Mouse (Mus musculus) heart, postnatal 0 days (tissue): ENCODE measurements around the gene Clcn6. TPM values are rescaled to one million over a fixed set of nuclear protein-coding genes. Genes with fewer than 3 reads are reported as not detected.
A peak's percentile ranks its signal among the peaks of the same experiment; 100 is the strongest.

Source experiments
- ATAC-seq: fragments of 200-750 bp; cut with Nextera tagmentation; 2 replicates; pipeline ENCODE4 v1.8.0; 2017; ENCODE audit warnings: low read depth, moderate number of reproducible peaks, moderate library complexity; ENCODE audit not compliant: insufficient read depth
- DNase-seq: peaks from one replicate; pipeline ENCODE4 v3.0.0-alpha.2; 2016; ENCODE audit warnings: low spot score
- H3K27ac ChIP-seq: fragments of 300-500 bp; sonication (generic); 2 replicates; pipeline ENCODE4 v1.5.1; 2014; ENCODE audit warnings: low read depth, mild to moderate bottlenecking
- H3K27me3 ChIP-seq: fragments of 300-500 bp; sonication (generic); 2 replicates; pipeline ENCODE4 v1.6.1; 2014; ENCODE audit warnings: low read length, mixed read lengths; ENCODE audit not compliant: control insufficient read depth, insufficient read depth
- H3K36me3 ChIP-seq: fragments of 300-500 bp; sonication (generic); replicated peaks from 2 replicates; pipeline ENCODE4 v1.6.1; 2014; ENCODE audit warnings: low read length, mixed read lengths; ENCODE audit not compliant: control insufficient read depth, insufficient read depth
- H3K4me1 ChIP-seq: fragments of 300-500 bp; sonication (generic); 2 replicates; pipeline ENCODE4 v1.6.1; 2014; ENCODE audit warnings: antibody characterized with exemption; ENCODE audit not compliant: control insufficient read depth, insufficient read depth
- H3K4me2 ChIP-seq: fragments of 300-500 bp; sonication (generic); 2 replicates; pipeline ENCODE4 v1.6.1; 2014; ENCODE audit warnings: low read depth, mild to moderate bottlenecking, low read length, moderate library complexity
- H3K4me3 ChIP-seq: fragments of 300-500 bp; sonication (generic); 2 replicates; pipeline ENCODE4 v1.5.1; 2014; ENCODE audit warnings: low read depth, low read length
- H3K9ac ChIP-seq: fragments of 300-500 bp; sonication (generic); replicated peaks from 2 replicates; pipeline ENCODE4 v1.6.1; 2014; ENCODE audit warnings: low read depth, low read length, mixed read lengths
- H3K9me3 ChIP-seq: fragments of 300-500 bp; sonication (generic); replicated peaks from 2 replicates; pipeline ENCODE4 v1.6.1; 2016; ENCODE audit warnings: low read length; ENCODE audit not compliant: control insufficient read depth
- CTCF ChIP-seq: IDR thresholded peaks from 2 replicates; pipeline ENCODE4 v1.5.1; 2016; ENCODE audit warnings: antibody characterized with exemption, control low read depth, low read depth
- EP300 ChIP-seq: IDR thresholded peaks from 2 replicates; pipeline ENCODE4 v1.6.1; 2016; ENCODE audit warnings: antibody characterized with exemption, low read depth
- WGBS: fragments of 180-500 bp; shearing (Covaris S2); extraction: QIAGEN DNeasy Blood & Tissue Kit; methylation state at CpG from one replicate; pipeline ENCODE4 v1.1.7; 2014; 5-methylcytosine and 5-hydroxymethylcytosine counted together
- polyA plus RNA-seq: library from polyadenylated mRNA; unstranded; fragments of >200 nt; fragmentation: Nextera tagmentation; extraction: Ambion mirVana; gene quantifications from 2 replicates; pipeline ENCODE4 v1.2.1, GENCODE M21; 2015
- total RNA-seq: library from RNA; depleted of rRNA; stranded (reverse); fragments of >200 nt; gene quantifications from 2 replicates; pipeline ENCODE4 v1.2.3, GENCODE M21; 2014; ENCODE audit warnings: low replicate concordance; rRNA removed

Clcn6 gene
- total and polyA plus RNA-seq, 2 experiments from 2014 or later, result 4.3 to 14.7 TPM

DNA sequence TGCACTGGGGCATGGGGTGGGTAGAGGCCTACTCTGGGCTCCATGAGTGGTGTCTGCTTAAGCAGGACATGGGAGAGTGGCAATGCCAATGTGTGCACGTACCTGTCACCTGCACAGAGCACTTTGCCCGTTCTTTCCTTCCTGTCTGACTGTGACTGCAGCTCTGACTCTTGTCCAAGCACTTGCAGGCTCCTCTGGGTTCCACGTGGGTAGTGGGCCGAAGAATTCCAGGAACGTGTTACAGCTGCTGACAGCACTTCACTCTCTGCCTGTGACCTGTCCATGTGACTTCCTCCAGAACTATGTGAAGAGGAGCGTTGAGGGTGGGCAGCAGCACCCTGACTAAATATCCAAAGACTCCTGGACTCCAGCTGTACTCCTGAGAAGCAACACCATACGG is 72.9 kb downstream of the Clcn6 start:
- H3K9ac ChIP-seq, result 0 out of 2 replicates have a peak overlapping the region, but pooled peaks have one; percentile 23
- H3K4me3 ChIP-seq, result no peak overlapping the region
- no peaks in the 10 kb centered on the region for H3K36me3 ChIP-seq
- TF ChIP-seq EP300 (peak; percentile 96), CTCF (no peak)
- H3K9me3 ChIP-seq, result no peaks in the 10 kb centered on the region
- no peak overlapping the region for H3K4me2 ChIP-seq
- 27% methylated on average over 7 of the region's 7 CpGs for WGBS
- peak overlapping the region; percentile 86 for H3K27ac ChIP-seq
- H3K4me1 ChIP-seq, result peaks cover 36% of the 10 kb centered on the region; the same call in 1 of the 2 replicates
- no peaks in the 10 kb centered on the region for H3K27me3 ChIP-seq
- peak; percentile 64 for ATAC-seq
- DNase-seq, result peak; percentile 86

DNA sequence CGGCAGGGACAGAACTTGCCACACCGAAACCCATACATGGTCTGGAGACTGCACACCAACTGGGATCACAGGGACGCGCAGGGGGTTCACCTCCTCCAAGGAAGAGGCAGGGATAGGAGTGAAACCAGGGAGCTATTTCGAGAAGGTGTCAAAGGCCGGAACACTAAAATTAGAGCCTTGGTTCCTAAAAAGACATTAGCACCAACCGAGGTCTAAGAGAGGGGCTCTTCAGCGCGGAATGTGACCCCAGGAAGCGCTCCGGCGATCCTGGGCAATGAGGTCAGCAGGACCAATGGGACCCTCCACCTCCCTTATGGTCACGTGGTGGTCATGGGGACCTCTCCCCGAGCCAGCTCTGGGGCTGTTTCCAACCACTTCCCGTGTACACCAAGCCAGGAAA is 75.0 kb downstream of the Clcn6 start:
- ATAC-seq (peak; percentile 64), DNase-seq (peak; percentile 68)
- no peak for TF ChIP-seq CTCF
- peak; percentile 64; the same call in 1 of the 2 replicates for TF ChIP-seq EP300
- Histone ChIP-seq H3K27me3 (no peaks in the 10 kb centered on the region), H3K9ac (no peak overlapping the region), H3K4me1 (peaks cover 29% of the 10 kb centered on the region; the same call in 1 of the 2 replicates), H3K4me2 (no peak overlapping the region), H3K9me3 (no peaks in the 10 kb centered on the region), H3K36me3 (no peaks in the 10 kb centered on the region), H3K27ac (peak overlapping the region; percentile 90), H3K4me3 (no peak overlapping the region)
- WGBS, result 45% methylated on average over 15 of the region's 15 CpGs

DNA sequence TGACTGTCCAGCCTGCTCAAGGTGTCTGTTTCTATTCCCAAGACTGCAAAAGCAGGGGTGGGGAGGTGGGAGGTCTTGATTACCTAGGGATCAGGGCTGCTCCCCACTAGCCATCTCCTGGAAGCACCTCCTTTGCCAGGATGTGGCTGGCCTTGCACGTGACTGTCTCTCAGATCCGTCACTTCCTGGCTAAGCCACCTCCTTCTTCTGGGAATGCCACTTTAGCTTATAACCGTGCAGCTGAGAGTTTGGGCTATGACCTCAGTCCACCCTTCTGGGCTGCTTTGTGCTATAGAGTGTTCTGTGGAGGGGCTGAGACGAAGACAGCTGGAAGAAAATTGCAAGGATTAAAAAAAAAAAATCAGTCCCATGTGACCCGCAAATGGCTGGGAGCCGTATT is 75.8 kb downstream of the Clcn6 start:
- Histone ChIP-seq H3K4me2 (no peak overlapping the region), H3K4me1 (peaks cover 29% of the 10 kb centered on the region; the same call in 1 of the 2 replicates), H3K36me3 (no peaks in the 10 kb centered on the region), H3K4me3 (no peak overlapping the region), H3K9ac (no peak overlapping the region), H3K27ac (peak overlapping the region; percentile 90), H3K9me3 (no peaks in the 10 kb centered on the region), H3K27me3 (no peaks in the 10 kb centered on the region)
- no peak for TF ChIP-seq CTCF
- TF ChIP-seq EP300, result no peak
- DNase-seq (peak; percentile 56), ATAC-seq (peak; percentile 44)
- WGBS, result 35% methylated on average over 6 of the region's 6 CpGs

DNA sequence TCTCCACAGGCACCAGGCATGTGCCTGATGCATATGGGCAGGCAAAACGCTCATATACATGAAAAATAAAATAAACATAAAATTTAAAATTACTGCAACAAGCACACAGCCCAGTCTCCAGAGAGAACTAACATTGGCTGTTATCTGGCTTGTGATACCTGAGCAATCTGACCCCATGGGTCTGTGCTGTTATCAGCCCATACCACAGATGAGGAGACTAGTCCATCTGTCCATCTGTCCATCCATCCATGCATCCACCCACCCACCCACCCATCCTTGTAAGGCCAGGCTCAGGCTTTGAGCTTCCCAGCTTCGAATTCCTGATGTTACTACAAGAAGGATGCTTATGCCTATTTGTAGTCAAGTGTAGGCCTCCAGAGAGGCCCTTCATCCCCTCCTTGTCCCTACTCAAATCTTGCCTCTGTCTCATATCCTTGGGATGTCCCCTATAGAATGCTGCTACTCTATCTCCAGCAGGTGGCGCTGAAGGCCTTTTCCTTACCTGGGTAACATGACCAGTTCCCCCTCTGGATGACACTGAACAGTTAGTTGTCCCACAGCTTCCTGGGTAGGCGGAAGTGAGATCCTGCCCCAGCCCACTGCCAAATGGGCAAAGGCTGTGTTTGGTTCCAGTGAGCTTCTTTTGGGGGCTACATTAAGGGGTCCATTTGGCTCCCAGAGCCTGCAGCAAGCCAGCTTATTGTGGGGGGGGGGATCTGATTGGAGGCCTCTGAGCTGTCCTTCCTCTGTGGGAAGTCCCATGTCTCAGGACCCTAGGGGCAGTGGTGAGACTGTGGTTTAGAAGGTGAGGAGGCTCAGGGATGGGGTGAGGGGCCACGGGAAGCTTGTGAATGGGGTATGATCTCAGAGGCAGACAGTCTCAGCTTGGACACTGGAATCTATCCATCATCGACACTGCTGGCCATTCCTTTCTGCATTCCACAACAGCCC is 78.5 kb downstream of the Clcn6 start:
- no peak overlapping the region for H3K4me2 ChIP-seq
- H3K4me3 ChIP-seq, result no peak overlapping the region
- WGBS, result 26% methylated on average over 6 of the region's 6 CpGs
- DNase-seq (peak; percentile 86), ATAC-seq (peak; percentile 64)
- no peaks in the 10 kb centered on the region for H3K36me3 ChIP-seq
- no peaks in the 10 kb centered on the region for H3K27me3 ChIP-seq
- no peak overlapping the region for H3K27ac ChIP-seq
- H3K4me1 ChIP-seq, result 0 out of 2 replicates have a peak, but pooled peaks cover 12% of the 10 kb centered on the region
- TF ChIP-seq CTCF, result peak; percentile 99
- TF ChIP-seq EP300, result no peak
- no peaks in the 10 kb centered on the region for H3K9me3 ChIP-seq
- no peak overlapping the region for H3K9ac ChIP-seq

DNA sequence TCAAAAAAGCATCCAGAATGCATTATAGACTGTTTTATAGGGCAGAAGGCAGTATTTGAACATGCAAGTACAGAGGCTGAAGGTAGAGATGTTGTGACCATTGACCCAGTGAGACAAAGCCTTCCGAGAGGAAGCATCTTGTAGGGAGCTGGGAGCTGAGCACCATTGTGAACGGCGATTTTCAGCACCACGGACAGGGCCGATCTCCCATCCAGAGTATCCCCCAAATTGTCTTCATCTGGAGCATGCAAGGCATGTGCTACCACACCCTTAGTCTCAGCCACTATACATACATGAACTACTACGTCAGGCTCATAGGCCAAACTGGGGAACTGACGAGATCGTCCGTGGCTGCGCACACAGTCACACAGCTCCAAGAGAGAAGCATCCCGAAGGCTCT is 81.5 kb downstream of the Clcn6 start:
- 35% methylated on average over 11 of the region's 11 CpGs for whole genome bisulfite sequencing
- no peak overlapping the region for H3K27ac ChIP-seq
- TF ChIP-seq EP300 (no peak), CTCF (no peak)
- ATAC-seq (no peak), DNase-seq (no peak)
- H3K4me3 ChIP-seq, result no peak overlapping the region
- H3K4me2 ChIP-seq, result no peak overlapping the region
- H3K4me1 ChIP-seq, result no peaks in the 10 kb centered on the region
- H3K36me3 ChIP-seq, result no peaks in the 10 kb centered on the region
- no peaks in the 10 kb centered on the region for H3K27me3 ChIP-seq
- no peaks in the 10 kb centered on the region for H3K9me3 ChIP-seq
- H3K9ac ChIP-seq, result no peak overlapping the region

Other genes starting within 250 kb of the Clcn6 start
- gene Zfp984, start 229.0 kb downstream of the Clcn6 start, total RNA-seq, result 2.2 and 8.4 TPM in 2 replicates
- gene Zfp984, start 229.0 kb downstream of the Clcn6 start, polyA plus RNA-seq, result 7.2 and 8.2 TPM in 2 replicates
- gene Zfp933, start 190.5 kb downstream of the Clcn6 start, total RNA-seq, result 3.4 and 3.5 TPM in 2 replicates
- 5.1 and 7.1 TPM in 2 replicates for gene Zfp933, start 190.5 kb downstream of the Clcn6 start, polyA plus RNA-seq
- gene Miip, start 170.0 kb downstream of the Clcn6 start, total RNA-seq, result 24.0 and 73.6 TPM in 2 replicates
- gene Miip, start 170.0 kb downstream of the Clcn6 start, polyA plus RNA-seq, result 18.0 and 19.2 TPM in 2 replicates
- gene Fv1, start 169.8 kb downstream of the Clcn6 start, total RNA-seq, result 3.2 and 9.4 TPM in 2 replicates
- gene Fv1, start 169.8 kb downstream of the Clcn6 start, polyA plus RNA-seq, result 5.9 and 6.1 TPM in 2 replicates
- gene Mfn2, start 134.1 kb downstream of the Clcn6 start, total RNA-seq, result 251 and 256 TPM in 2 replicates
- gene Mfn2, start 134.1 kb downstream of the Clcn6 start, polyA plus RNA-seq, result 188 and 230 TPM in 2 replicates
- 84.0 and 107 TPM in 2 replicates for gene Plod1, start 102.1 kb downstream of the Clcn6 start, total RNA-seq
- 48.9 and 55.6 TPM in 2 replicates for gene Plod1, start 102.1 kb downstream of the Clcn6 start, polyA plus RNA-seq
- 76.2 and 82.2 TPM in 2 replicates for gene 2510039O18Rik, start 97.9 kb downstream of the Clcn6 start, total RNA-seq
- gene 2510039O18Rik, start 97.9 kb downstream of the Clcn6 start, polyA plus RNA-seq, result 8.9 and 10.4 TPM in 2 replicates
- 831 and 1,183 TPM in 2 replicates for gene Nppb, start 53.0 kb downstream of the Clcn6 start, total RNA-seq
- 188 and 473 TPM in 2 replicates for gene Nppb, start 53.0 kb downstream of the Clcn6 start, polyA plus RNA-seq
- 2,556 and 3,370 TPM in 2 replicates for gene Nppa, start 38.1 kb downstream of the Clcn6 start, total RNA-seq
- 9,636 and 10,119 TPM in 2 replicates for gene Nppa, start 38.1 kb downstream of the Clcn6 start, polyA plus RNA-seq
- gene Mthfr, start 256 bp upstream of the Clcn6 start, total RNA-seq, result 29.2 and 37.6 TPM in 2 replicates
- gene Mthfr, start 256 bp upstream of the Clcn6 start, polyA plus RNA-seq, result 6.0 and 6.3 TPM in 2 replicates
- gene Agtrap, start 49.2 kb upstream of the Clcn6 start, total RNA-seq, result 21.2 and 31.4 TPM in 2 replicates
- 22.9 and 25.2 TPM in 2 replicates for gene Agtrap, start 49.2 kb upstream of the Clcn6 start, polyA plus RNA-seq
- gene Mad2l2, start 91.6 kb upstream of the Clcn6 start, total RNA-seq, result 6.1 and 6.7 TPM in 2 replicates
- 36.2 and 40.1 TPM in 2 replicates for gene Mad2l2, start 91.6 kb upstream of the Clcn6 start, polyA plus RNA-seq
- not detected in 2 replicates for gene Draxin, start 91.9 kb upstream of the Clcn6 start, total RNA-seq
- 0.01 and 0.03 TPM in 2 replicates for gene Draxin, start 91.9 kb upstream of the Clcn6 start, polyA plus RNA-seq
- 84.6 and 86.0 TPM in 2 replicates for gene Fbxo6, start 113.3 kb upstream of the Clcn6 start, total RNA-seq
- 31.6 and 35.4 TPM in 2 replicates for gene Fbxo6, start 113.3 kb upstream of the Clcn6 start, polyA plus RNA-seq
- 77.4 and 88.4 TPM in 2 replicates for gene Fbxo44, start 121.7 kb upstream of the Clcn6 start, total RNA-seq
- gene Fbxo44, start 121.7 kb upstream of the Clcn6 start, polyA plus RNA-seq, result 32.1 and 35.6 TPM in 2 replicates
- not detected in 2 replicates for gene Fbxo2, start 121.8 kb upstream of the Clcn6 start, total RNA-seq
- gene Fbxo2, start 121.8 kb upstream of the Clcn6 start, polyA plus RNA-seq, result 0.11 and 0.12 TPM in 2 replicates
- gene Disp3, start 249.1 kb upstream of the Clcn6 start, total RNA-seq, result 0.39 TPM in 1 of 2 replicates, not detected in the other
- 0.11 TPM in 1 of 2 replicates, not detected in the other for gene Disp3, start 249.1 kb upstream of the Clcn6 start, polyA plus RNA-seq